Comparison of ENCODE assay signal across 19 mouse cellular contexts in the genomic region with DNA sequence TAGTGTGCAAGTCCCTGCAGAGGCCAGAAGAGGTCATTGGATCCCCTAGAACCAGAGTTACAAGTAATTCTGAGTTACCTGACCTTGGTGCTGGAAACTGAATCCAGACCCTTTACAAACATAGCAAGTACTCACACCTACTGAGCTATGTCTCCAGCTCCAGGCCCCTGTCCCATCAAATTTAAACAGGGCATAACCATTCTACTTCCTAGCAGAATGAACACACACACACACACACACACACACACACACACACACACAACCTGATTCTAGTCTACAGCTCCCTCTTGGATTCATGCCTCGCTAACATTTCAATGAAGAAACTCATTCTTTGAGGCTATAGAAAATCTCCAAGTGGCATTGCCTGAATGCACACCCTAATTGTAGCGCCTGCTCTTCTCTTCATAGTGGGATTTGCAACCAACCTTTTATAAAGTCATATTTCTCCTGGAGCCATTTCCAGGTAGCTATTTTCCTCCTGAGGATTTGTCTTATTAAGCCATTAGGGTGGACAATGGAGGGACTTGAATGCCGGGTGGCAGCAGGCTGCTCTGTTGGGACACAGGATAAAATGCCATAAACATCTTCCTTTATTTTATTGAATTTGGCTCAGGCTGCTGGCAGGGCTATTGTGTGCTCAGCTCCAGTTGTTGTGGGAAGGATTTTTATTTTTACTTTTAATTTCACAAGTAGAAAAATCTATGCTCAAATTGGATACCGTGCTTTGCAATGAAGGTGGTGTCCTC.
DNase-seq lines count a peak whose midpoint lies in the region; ATAC-seq lines count a peak whose summit lies in the region.
"Had no signal": no experiment of that assay in that cellular context is flagged by ENCODE, and none has a peak within 500 bp of the region (broad histone marks: within the 10 kb centered on the region; RNA-seq: fewer than 3 reads in every experiment).

No protein-coding gene starts in this region.

- no peak overlapping the region for H3K4me2 ChIP-seq in hindbrain, embryonic 13.5 days
- H3K4me2 ChIP-seq in hindbrain, embryonic 11.5 days (replicated peaks; ENCODE audit: low read depth, low read length), result no peak overlapping the region
- no peak overlapping the region for H3K4me2 ChIP-seq in neural tube, embryonic 13.5 days
- H3K4me2 ChIP-seq in midbrain, embryonic 14.5 days (ENCODE audit: low read length), result no peak overlapping the region
- H3K4me2 ChIP-seq: heart, embryonic 11.5 days had no signal

- H3K9me3 ChIP-seq in hindbrain, embryonic 13.5 days, result no peaks in the 10 kb centered on the region
- H3K9me3 ChIP-seq in hindbrain, embryonic 11.5 days (ENCODE audit: control insufficient read depth, low read length), result peaks cover 5% of the 10 kb centered on the region
- peaks cover 9% of the 10 kb centered on the region; the same call in 1 of the 2 replicates for H3K9me3 ChIP-seq in neural tube, embryonic 13.5 days
- H3K9me3 ChIP-seq in midbrain, embryonic 14.5 days (ENCODE audit: control insufficient read depth, low read length), result 0 out of 2 replicates have a peak, but pooled peaks cover 5% of the 10 kb centered on the region
- H3K9me3 ChIP-seq: limb, embryonic 10.5 days had no signal

- DNase-seq in hindbrain, embryonic 11.5 days (ENCODE audit: low spot score), result no peak
- DNase-seq in neural tube, embryonic 10.5 days (ENCODE audit: extremely low spot score, low spot score), result no peak
- DNase-seq in midbrain, embryonic 14.5 days, result no peak
- no peak for DNase-seq in kidney, adult 9 months
- DNase-seq: adrenal gland, postnatal 36 days; cerebellum, postnatal 36 days; gastrocnemius, postnatal 14 days; heart, postnatal 14 days; kidney, adult 8-10 months; kidney, postnatal 36 days; layer of hippocampus, adult 9-11 months; lung, adult 2 months had no signal

- no peaks in the 10 kb centered on the region for H3K27me3 ChIP-seq in hindbrain, embryonic 13.5 days
- H3K27me3 ChIP-seq in hindbrain, embryonic 11.5 days (ENCODE audit: control insufficient read depth, insufficient read depth, low read length), result no peaks in the 10 kb centered on the region
- H3K27me3 ChIP-seq in neural tube, embryonic 13.5 days, result no peaks in the 10 kb centered on the region
- no peaks in the 10 kb centered on the region for H3K27me3 ChIP-seq in midbrain, embryonic 14.5 days (ENCODE audit: control insufficient read depth, insufficient read depth, low read length)

- ATAC-seq in hindbrain, embryonic 13.5 days (ENCODE audit: low FRiP score), result no peak
- no peak for ATAC-seq in hindbrain, embryonic 11.5 days (ENCODE audit: low FRiP score)
- peak; percentile 45; the same call in 1 of the 2 replicates for ATAC-seq in neural tube, embryonic 13.5 days (ENCODE audit: low read depth)
- no peak for ATAC-seq in midbrain, embryonic 14.5 days (ENCODE audit: low FRiP score, low TSS enrichment)
- ATAC-seq in megakaryocyte-erythroid progenitor cell, adult 5-6 weeks (replicated peaks; ENCODE audit: low FRiP score, low TSS enrichment, poor library complexity, severe bottlenecking), result no peak

- H3K36me3 ChIP-seq in hindbrain, embryonic 13.5 days, result peaks cover 4% of the 10 kb centered on the region; the same call in 1 of the 2 replicates
- H3K36me3 ChIP-seq in hindbrain, embryonic 11.5 days (ENCODE audit: control insufficient read depth, insufficient read depth, low read length), result no peaks in the 10 kb centered on the region
- H3K36me3 ChIP-seq in neural tube, embryonic 13.5 days, result no peaks in the 10 kb centered on the region
- no peaks in the 10 kb centered on the region for H3K36me3 ChIP-seq in midbrain, embryonic 14.5 days (ENCODE audit: control insufficient read depth, insufficient read depth, low read length)
- H3K36me3 ChIP-seq: G1E; limb, embryonic 10.5 days had no signal

- peak overlapping the region; percentile 53 for H3K27ac ChIP-seq in hindbrain, embryonic 13.5 days
- no peak overlapping the region for H3K27ac ChIP-seq in hindbrain, embryonic 11.5 days (ENCODE audit: low read depth, low read length)
- peak overlapping the region; percentile 70 for H3K27ac ChIP-seq in neural tube, embryonic 13.5 days (replicated peaks)
- H3K27ac ChIP-seq in midbrain, embryonic 14.5 days (replicated peaks; ENCODE audit: low read depth, low read length), result 0 out of 2 replicates have a peak overlapping the region, but pooled peaks have one; percentile 13
- H3K27ac ChIP-seq: limb, embryonic 10.5 days; stomach, postnatal 0 days had no signal

- no peak overlapping the region for H3K9ac ChIP-seq in hindbrain, embryonic 13.5 days
- H3K9ac ChIP-seq in hindbrain, embryonic 11.5 days (ENCODE audit: low read depth, low read length), result no peak overlapping the region
- no peak overlapping the region for H3K9ac ChIP-seq in neural tube, embryonic 13.5 days
- no peak overlapping the region for H3K9ac ChIP-seq in midbrain, embryonic 14.5 days (replicated peaks; ENCODE audit: low read length)

- H3K4me1 ChIP-seq in hindbrain, embryonic 13.5 days (replicated peaks), result peaks cover 11% of the 10 kb centered on the region; the same call in 1 of the 2 replicates
- no peaks in the 10 kb centered on the region for H3K4me1 ChIP-seq in hindbrain, embryonic 11.5 days (replicated peaks; ENCODE audit: control insufficient read depth, insufficient read depth, low read length)
- peaks cover 14% of the 10 kb centered on the region for H3K4me1 ChIP-seq in neural tube, embryonic 13.5 days (replicated peaks)
- 0 out of 2 replicates have a peak, but pooled peaks cover 4% of the 10 kb centered on the region for H3K4me1 ChIP-seq in midbrain, embryonic 14.5 days (ENCODE audit: control insufficient read depth, insufficient read depth, low read length)
- H3K4me1 ChIP-seq: limb, embryonic 10.5 days had no signal

- no peak overlapping the region for H3K4me3 ChIP-seq in hindbrain, embryonic 13.5 days
- H3K4me3 ChIP-seq in hindbrain, embryonic 11.5 days (ENCODE audit: low read depth, low read length), result no peak overlapping the region
- H3K4me3 ChIP-seq in neural tube, embryonic 13.5 days, result no peak overlapping the region
- H3K4me3 ChIP-seq in midbrain, embryonic 14.5 days (replicated peaks; ENCODE audit: low read depth, low read length), result no peak overlapping the region
- H3K4me3 ChIP-seq: limb, embryonic 10.5 days had no signal

- 63% methylated on average over 4 of the region's 4 CpGs for WGBS in hindbrain, embryonic 13.5 days
- 86% methylated on average over 4 of the region's 4 CpGs for WGBS in hindbrain, embryonic 11.5 days
- WGBS in neural tube, embryonic 13.5 days, result 50% methylated on average over 4 of the region's 4 CpGs
- WGBS in midbrain, embryonic 14.5 days, result 65% methylated on average over 4 of the region's 4 CpGs
